Comparison of ENCODE assay signal across 26 mouse cellular contexts in genomic region chrX:134398972-134399371, GRCm38 (mm10). TPM values are rescaled to one million over a fixed set of nuclear protein-coding genes. Genes with fewer than 3 reads are reported as not detected.
"Had no signal": no experiment of that assay in that cellular context is flagged by ENCODE, and none has a peak within 500 bp of the region (broad histone marks: within the 10 kb centered on the region; RNA-seq: fewer than 3 reads in every experiment).

No protein-coding gene starts in this region.

- H3K27me3 ChIP-seq: heart, embryonic 13.5 days; heart, embryonic 15.5 days; hindbrain, embryonic 12.5 days; intestine, embryonic 15.5 days; liver, embryonic 13.5 days; liver, embryonic 15.5 days had no signal

- H3K4me2 ChIP-seq: heart, embryonic 11.5 days; heart, embryonic 13.5 days; heart, embryonic 15.5 days; hindbrain, embryonic 12.5 days; hindbrain, embryonic 14.5 days; intestine, embryonic 15.5 days; limb, embryonic 12.5 days; liver, embryonic 11.5 days; liver, embryonic 13.5 days; liver, embryonic 15.5 days had no signal

- DNase-seq: gastrocnemius, postnatal 14 days; gastrocnemius, postnatal 36 days; heart, adult 2 months; heart, postnatal 14 days; heart, postnatal 36 days; kidney, adult 18-20 months; kidney, adult 8-10 months; kidney, postnatal 10 days; kidney, postnatal 25 days; kidney, postnatal 4 days; liver; liver, embryonic 13.5 days; liver, postnatal 0 days; lung, adult 2 months had no signal

- H3K36me3 ChIP-seq: heart, embryonic 13.5 days; heart, embryonic 15.5 days; hindbrain, embryonic 12.5 days; intestine, embryonic 15.5 days; limb, embryonic 10.5 days; limb, embryonic 12.5 days; liver, embryonic 13.5 days; liver, embryonic 15.5 days had no signal

- H3K27ac ChIP-seq: heart, adult 2 months; heart, embryonic 13.5 days; heart, embryonic 15.5 days; hindbrain, embryonic 12.5 days; hindbrain, embryonic 14.5 days; intestine, embryonic 15.5 days; layer of hippocampus, adult 2 months; limb, embryonic 10.5 days; limb, embryonic 12.5 days; liver, embryonic 13.5 days; liver, embryonic 15.5 days had no signal

- H3K4me1 ChIP-seq: heart, embryonic 13.5 days; heart, embryonic 15.5 days; hindbrain, embryonic 12.5 days; intestine, embryonic 15.5 days; limb, embryonic 10.5 days; limb, embryonic 12.5 days; liver, embryonic 13.5 days; liver, embryonic 15.5 days had no signal

- H3K4me3 ChIP-seq: heart, adult 2 months; heart, embryonic 13.5 days; heart, embryonic 15.5 days; hindbrain, embryonic 12.5 days; intestine, embryonic 15.5 days; layer of hippocampus, adult 2 months; limb, embryonic 10.5 days; limb, embryonic 12.5 days; liver, embryonic 13.5 days; liver, embryonic 15.5 days had no signal

- H3K9me3 ChIP-seq: heart, embryonic 13.5 days; heart, embryonic 15.5 days; hindbrain, embryonic 12.5 days; intestine, embryonic 15.5 days; limb, embryonic 10.5 days; limb, embryonic 12.5 days; liver, embryonic 13.5 days; liver, embryonic 15.5 days had no signal

- H3K9ac ChIP-seq: heart, embryonic 13.5 days; heart, embryonic 15.5 days; hindbrain, embryonic 12.5 days; hindbrain, embryonic 14.5 days; intestine, embryonic 15.5 days; limb, embryonic 12.5 days; liver, embryonic 13.5 days; liver, embryonic 15.5 days; liver, postnatal 0 days had no signal

RNA-seq across cellular contexts. Expression of gene Drp2, which starts 5.4 kb away (rescaled TPM):
- total RNA-seq: hematopoietic stem cell, adult 5-6 weeks had no signal
